ENCODE assay signal across 26 mouse cellular contexts in the genomic region with DNA sequence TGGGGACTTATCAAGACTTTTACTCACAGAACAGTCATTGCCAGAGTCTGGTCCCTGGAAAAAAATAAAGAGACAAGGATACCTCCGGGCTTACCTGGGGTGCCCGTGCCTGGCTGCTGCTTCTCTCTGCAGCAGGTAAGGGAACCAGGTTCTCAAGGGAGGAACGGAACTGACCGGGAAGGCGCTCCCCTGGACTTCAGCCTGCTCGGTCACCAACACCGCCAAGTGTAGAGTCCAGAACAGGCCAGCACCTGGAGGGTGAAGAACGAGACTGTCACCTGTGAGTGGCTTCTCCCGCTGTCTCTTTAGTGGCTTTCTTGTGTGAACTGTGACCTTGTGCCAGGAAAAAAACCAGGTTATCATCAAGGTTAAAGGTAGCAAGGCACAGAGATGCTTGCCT. TPM values are rescaled to one million over a fixed set of nuclear protein-coding genes. Genes with fewer than 3 reads are reported as not detected.
DNase-seq lines count a peak whose midpoint lies in the region; ATAC-seq and TF ChIP-seq lines count a peak whose summit lies in the region.
"Had no signal": no experiment of that assay in that cellular context is flagged by ENCODE, and none has a peak within 500 bp of the region (broad histone marks: within the 10 kb centered on the region; RNA-seq: fewer than 3 reads in every experiment).

No protein-coding gene starts in this region.

- H3K9ac ChIP-seq in kidney, embryonic 14.5 days (ENCODE audit: low read depth, low read length), result no peak overlapping the region
- H3K9ac ChIP-seq in lung, postnatal 0 days (replicated peaks; ENCODE audit: low read depth), result no peak overlapping the region
- H3K9ac ChIP-seq: hindbrain, embryonic 12.5 days had no signal

- peaks cover 8% of the 10 kb centered on the region for H3K4me1 ChIP-seq in kidney, embryonic 14.5 days (ENCODE audit: control insufficient read depth, insufficient read depth, low read length)
- H3K4me1 ChIP-seq in lung, postnatal 0 days (ENCODE audit: insufficient read depth, low read depth, low read length), result peaks cover 14% of the 10 kb centered on the region; the same call in 1 of the 2 replicates

- no peak overlapping the region for H3K4me2 ChIP-seq in kidney, embryonic 14.5 days (replicated peaks; ENCODE audit: low read depth, low read length)
- H3K4me2 ChIP-seq in lung, postnatal 0 days (replicated peaks; ENCODE audit: low read depth, low read length), result no peak overlapping the region
- H3K4me2 ChIP-seq: heart, embryonic 12.5 days had no signal

- ATAC-seq in kidney, embryonic 14.5 days (ENCODE audit: low FRiP score, low TSS enrichment), result no peak
- ATAC-seq in lung, postnatal 0 days, result no peak
- ATAC-seq: activated CD4-positive, CD25-positive, alpha-beta regulatory T cell, adult 4 months; CD4-positive, CD25-positive, alpha-beta regulatory T cell, adult 4 months; forebrain, embryonic 14.5 days; hindbrain, embryonic 16.5 days; inflammation-experienced regulatory T-cells, adult 6 months; Patski had no signal

- WGBS in kidney, embryonic 14.5 days, result 94% methylated on average over 9 of the region's 9 CpGs
- 91% methylated on average over 9 of the region's 9 CpGs for WGBS in lung, postnatal 0 days

- no peak overlapping the region for H3K27ac ChIP-seq in kidney, embryonic 14.5 days (ENCODE audit: low read depth, low read length)
- peak overlapping the region; percentile 14; the same call in 1 of the 2 replicates for H3K27ac ChIP-seq in lung, postnatal 0 days (ENCODE audit: low read length)
- H3K27ac ChIP-seq: embryonic facial prominence, embryonic 12.5 days; gastrocnemius, adult 2 months; hindbrain, embryonic 12.5 days had no signal

- no peak overlapping the region for H3K4me3 ChIP-seq in kidney, embryonic 14.5 days (ENCODE audit: low read length)
- H3K4me3 ChIP-seq in lung, postnatal 0 days (ENCODE audit: low read depth, low read length), result no peak overlapping the region
- H3K4me3 ChIP-seq: embryonic facial prominence, embryonic 12.5 days; gastrocnemius, adult 2 months; heart, embryonic 12.5 days; hindbrain, embryonic 12.5 days had no signal

- no peak for TF ChIP-seq EP300 in lung, postnatal 0 days (IDR thresholded peaks at IDR 0.05)

- H3K36me3 ChIP-seq in kidney, embryonic 14.5 days (ENCODE audit: control insufficient read depth, insufficient read depth, low read length), result peaks cover 51% of the 10 kb centered on the region
- peaks cover 21% of the 10 kb centered on the region; the same call in 1 of the 2 replicates for H3K36me3 ChIP-seq in lung, postnatal 0 days (ENCODE audit: insufficient read depth, low read length)

- no peak for TF ChIP-seq CTCF in lung, postnatal 0 days (IDR thresholded peaks at IDR 0.05)

- H3K27me3 ChIP-seq in kidney, embryonic 14.5 days (ENCODE audit: control insufficient read depth, insufficient read depth, low read length), result no peaks in the 10 kb centered on the region
- no peaks in the 10 kb centered on the region for H3K27me3 ChIP-seq in lung, postnatal 0 days (replicated peaks; ENCODE audit: insufficient read depth, low read length)
- H3K27me3 ChIP-seq: embryonic facial prominence, embryonic 12.5 days; heart, embryonic 12.5 days; hindbrain, embryonic 12.5 days; Patski had no signal

- DNase-seq in cerebellum, adult 11-12 months, result peak; percentile 20
- DNase-seq in cerebellum, postnatal 14 days, result no peak
- peak; percentile 19 for DNase-seq in kidney, adult 18-20 months
- DNase-seq in lung, postnatal 0 days (ENCODE audit: low spot score), result no peak
- no peak for DNase-seq in lung, postnatal 4 days
- no peak for DNase-seq in adrenal gland, adult 2 months
- DNase-seq: adrenal gland, postnatal 25 days; B cell, adult 2 months; cerebellum, adult 2 months; cerebellum, postnatal 10 days; embryo, embryonic 11 days; gastrocnemius, adult 2 months; gastrocnemius, postnatal 25 days; heart, postnatal 4 days had no signal

- H3K9me3 ChIP-seq in kidney, embryonic 14.5 days (ENCODE audit: control insufficient read depth, low read length), result no peaks in the 10 kb centered on the region
- no peaks in the 10 kb centered on the region for H3K9me3 ChIP-seq in lung, postnatal 0 days (ENCODE audit: low read length)
- H3K9me3 ChIP-seq: embryonic facial prominence, embryonic 12.5 days; heart, embryonic 12.5 days; hindbrain, embryonic 12.5 days had no signal

RNA-seq across cellular contexts. Expression of gene Usp36, which starts 2.5 kb away (rescaled TPM):
- 12.2 and 18.1 TPM in 2 replicates for polyA plus RNA-seq in kidney, embryonic 14.5 days (2014; fragmentation: Nextera tagmentation; extraction: Ambion mirVana)
- polyA plus RNA-seq in lung, postnatal 0 days (2015; fragmentation: Nextera tagmentation; extraction: Ambion mirVana), result 10.5 and 11.8 TPM in 2 replicates
- total RNA-seq in adrenal gland, adult 2 months (2021), result 10 to 100 TPM; 18.7 to 26.2 TPM
- polyA plus RNA-seq in adrenal gland, adult 2 months (2012; rRNA removed), result 21.4 and 22.4 TPM in 2 replicates

RNA-seq across cellular contexts. Expression of gene Cyth1, which starts 39.2 kb away (rescaled TPM):
- polyA plus RNA-seq in kidney, embryonic 14.5 days (2014; fragmentation: Nextera tagmentation; extraction: Ambion mirVana), result 11.4 and 12.4 TPM in 2 replicates
- polyA plus RNA-seq in lung, postnatal 0 days (2015; fragmentation: Nextera tagmentation; extraction: Ambion mirVana), result 19.4 and 19.5 TPM in 2 replicates
- total RNA-seq in adrenal gland, adult 2 months (2021), result 10 to 100 TPM; 28.9 to 34.0 TPM
- 13.8 and 16.1 TPM in 2 replicates for polyA plus RNA-seq in adrenal gland, adult 2 months (2012; rRNA removed)

RNA-seq across cellular contexts. Expression of gene Cep295nl, which starts 54.7 kb away (rescaled TPM):
- polyA plus RNA-seq in kidney, embryonic 14.5 days (2014; fragmentation: Nextera tagmentation; extraction: Ambion mirVana), result 0.41 and 0.42 TPM in 2 replicates
- polyA plus RNA-seq in lung, postnatal 0 days (2015; fragmentation: Nextera tagmentation; extraction: Ambion mirVana), result 0.44 and 0.88 TPM in 2 replicates
- under 1 TPM; 0.46 to 0.93 TPM for total RNA-seq in adrenal gland, adult 2 months (2021)
- 0.12 TPM in 1 of 2 replicates, not detected in the other for polyA plus RNA-seq in adrenal gland, adult 2 months (2012; rRNA removed)
- total RNA-seq: common myeloid progenitor, adult 5-6 weeks; granulocyte monocyte progenitor cell, adult 5-6 weeks had no signal

Comparison
In these comparisons a context has a peak if more than half of its experiments do, and no peak if none do; other contexts are left out.
1. DNase-seq: peak in cerebellum, adult 11-12 months (single experiment) and kidney, adult 18-20 months (single experiment); none in cerebellum, postnatal 14 days (0 of 2), lung, postnatal 0 days (single experiment), lung, postnatal 4 days (0 of 2) and adrenal gland, adult 2 months (single experiment).